Mouse (Mus musculus) hindbrain, embryonic 15.5 days (tissue): ENCODE data around the gene Ewsr1. TPM values are rescaled to one million over a fixed set of nuclear protein-coding genes. Genes with fewer than 3 reads are reported as not detected.

Experiments
- ATAC-seq: fragments of 200-750 bp; cut with Nextera tagmentation; 2 replicates; pipeline ENCODE4 v1.8.0; 2017; ENCODE audit warnings: low read depth, moderate number of reproducible peaks, moderate TSS enrichment; ENCODE audit not compliant: low FRiP score
- H3K27ac ChIP-seq: fragments of 300-500 bp; sonication (generic); replicated peaks from 2 replicates; pipeline ENCODE4 v1.5.1; 2015; ENCODE audit warnings: mild to moderate bottlenecking, inconsistent platforms
- H3K27me3 ChIP-seq: fragments of 300-500 bp; sonication (generic); 2 replicates; pipeline ENCODE4 v1.6.1; 2015; ENCODE audit warnings: control low read depth, inconsistent platforms
- H3K36me3 ChIP-seq: fragments of 300-500 bp; sonication (generic); 2 replicates; pipeline ENCODE4 v1.6.1; 2015; ENCODE audit warnings: control low read depth, inconsistent platforms
- H3K4me1 ChIP-seq: fragments of 300-500 bp; sonication (generic); replicated peaks from 2 replicates; pipeline ENCODE4 v1.6.1; 2015; ENCODE audit warnings: control low read depth, inconsistent platforms
- H3K4me2 ChIP-seq: fragments of 300-500 bp; sonication (generic); 2 replicates; pipeline ENCODE4 v1.6.1; 2015; ENCODE audit warnings: moderate library complexity, mild to moderate bottlenecking, inconsistent platforms
- H3K4me3 ChIP-seq: fragments of 300-500 bp; sonication (generic); 2 replicates; pipeline ENCODE4 v1.5.1; 2015; ENCODE audit warnings: mild to moderate bottlenecking, inconsistent platforms
- H3K9ac ChIP-seq: fragments of 300-500 bp; sonication (generic); 2 replicates; pipeline ENCODE4 v1.6.1; 2015; ENCODE audit warnings: inconsistent platforms
- H3K9me3 ChIP-seq: fragments of 300-500 bp; sonication (generic); 2 replicates; pipeline ENCODE4 v1.6.1; 2016; ENCODE audit warnings: control low read depth, inconsistent platforms
- WGBS: fragments of 180-500 bp; shearing (Covaris S2); methylation state at CpG from one replicate; pipeline ENCODE4 v1.1.7; 2015; 5-methylcytosine and 5-hydroxymethylcytosine counted together
- polyA plus RNA-seq: library from polyadenylated mRNA; unstranded; fragments of >200 nt; fragmentation: Nextera tagmentation; extraction: Ambion mirVana; gene quantifications from 2 replicates; pipeline ENCODE4 v1.2.1, GENCODE M21; 2015

Ewsr1 gene
- 564 and 566 TPM in 2 replicates for polyA plus RNA-seq

DNA sequence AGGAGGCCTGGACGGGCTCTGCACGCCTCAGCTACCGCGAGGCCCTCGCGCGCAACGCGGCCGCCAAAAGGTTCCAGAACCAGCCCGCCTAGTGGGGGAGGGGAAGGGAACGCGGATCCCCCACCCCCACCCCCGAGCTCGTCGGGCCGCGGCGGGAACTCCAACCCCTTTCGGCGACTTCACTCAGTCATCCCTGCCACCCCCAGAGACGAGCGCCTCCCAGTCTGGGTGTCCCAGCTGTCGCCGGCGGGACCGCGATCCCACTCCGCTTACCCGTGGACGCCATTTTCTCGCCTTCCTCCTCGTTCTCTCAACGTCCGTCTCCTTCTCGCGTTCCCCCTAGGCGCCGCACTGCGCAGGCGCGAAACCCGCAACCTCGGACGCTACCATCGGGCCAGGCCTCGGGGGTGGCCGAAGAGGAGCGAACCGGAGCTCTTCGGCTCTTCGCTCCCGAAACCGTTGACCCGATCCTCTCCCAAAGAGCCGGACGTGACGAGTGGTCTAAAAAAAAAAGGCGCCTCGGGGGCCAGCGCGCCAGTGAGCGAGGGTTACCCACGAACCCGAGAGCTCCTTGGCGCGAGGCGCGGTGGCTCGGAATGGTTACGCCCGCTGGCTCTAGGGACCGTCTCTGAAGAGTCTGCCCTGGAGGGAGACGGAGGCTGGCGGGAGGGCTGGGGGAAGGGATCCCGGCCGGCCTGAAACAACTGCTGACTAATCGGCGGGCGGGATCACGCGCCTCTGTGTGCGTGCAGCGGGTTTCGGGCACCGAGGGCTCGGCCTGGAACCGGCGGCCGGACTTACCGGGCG lies at the start of gene Ewsr1, which contains the start of gene Rhbdd3:
TSS of gene Ewsr1 (minus strand) at position 531 of the 807 bp plus-strand sequence.
TSS of gene Rhbdd3 (plus strand) at position 191 of the 807 bp plus-strand sequence.
- peak within 1 kb of the TSS; percentile 95 for H3K4me3 ChIP-seq
- peak; percentile 88 for ATAC-seq
- H3K4me1 ChIP-seq: peaks cover 45% of the 10 kb centered on the region
- peak within 1 kb of the TSS; percentile 86 for H3K4me2 ChIP-seq
- H3K9me3 ChIP-seq: no peaks in the 10 kb centered on the region
- H3K27me3 ChIP-seq: no peaks in the 10 kb centered on the region
- peak within 1 kb of the TSS; percentile 75 for H3K9ac ChIP-seq
- peak within 1 kb of the TSS; percentile 100 for H3K27ac ChIP-seq
- 0% methylated on average over 80 of the region's 92 CpGs for WGBS
- H3K36me3 ChIP-seq: no peaks in the 10 kb centered on the region

DNA sequence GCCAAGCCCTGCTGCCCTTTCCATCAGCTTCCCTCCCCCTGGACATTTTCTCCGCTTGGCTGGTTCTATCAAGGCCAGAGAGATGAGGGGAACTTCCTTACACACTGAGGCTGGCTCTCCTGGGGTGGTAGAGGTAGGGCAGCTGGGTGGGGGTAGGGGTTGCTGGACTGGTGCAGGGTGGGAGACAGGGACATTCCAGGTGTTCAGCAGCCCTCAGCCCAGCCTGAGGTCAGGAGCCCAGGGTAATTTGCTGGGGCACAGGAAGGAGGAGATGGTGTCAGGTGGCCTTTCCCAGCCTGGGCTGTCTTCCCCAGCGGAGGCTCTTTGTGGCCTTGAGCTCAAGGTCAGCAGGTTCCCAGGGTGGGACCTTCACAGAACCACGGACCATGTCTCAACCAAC lies 46.5 kb upstream of the Ewsr1 start:
- Histone ChIP-seq H3K9ac (no peak overlapping the region), H3K4me1 (peaks cover 14% of the 10 kb centered on the region), H3K27me3 (no peaks in the 10 kb centered on the region; the same call in 1 of the 2 replicates), H3K36me3 (no peaks in the 10 kb centered on the region), H3K4me2 (no peak overlapping the region), H3K27ac (no peak overlapping the region), H3K9me3 (no peaks in the 10 kb centered on the region), H3K4me3 (no peak overlapping the region)
- WGBS: 83% methylated on average over 3 of the region's 3 CpGs
- no peak for ATAC-seq

DNA sequence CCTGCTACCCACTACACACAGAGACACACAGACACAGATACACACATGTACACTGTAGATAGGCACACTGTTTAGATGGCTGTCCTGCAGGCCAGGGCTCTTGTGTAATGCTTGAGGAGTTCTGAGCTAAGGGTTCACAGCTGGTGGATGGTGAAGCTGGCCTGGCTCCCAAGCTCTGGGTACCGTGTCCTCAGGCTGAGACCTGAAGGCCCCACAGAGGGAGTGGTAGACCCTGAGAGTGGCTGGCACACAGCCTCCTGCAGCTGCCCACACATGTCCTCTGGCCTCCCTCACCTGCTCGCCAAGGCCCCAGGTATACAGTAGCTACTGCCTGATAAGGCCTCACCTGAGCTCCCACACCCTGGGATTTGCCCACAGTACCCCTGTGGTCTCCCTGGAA lies 42.9 kb upstream of the Ewsr1 start:
- Histone ChIP-seq H3K9ac (no peak overlapping the region), H3K27ac (no peak overlapping the region), H3K4me2 (no peak overlapping the region), H3K9me3 (no peaks in the 10 kb centered on the region), H3K27me3 (no peaks in the 10 kb centered on the region), H3K36me3 (no peaks in the 10 kb centered on the region), H3K4me3 (no peak overlapping the region), H3K4me1 (peaks cover 8% of the 10 kb centered on the region; the same call in 1 of the 2 replicates)
- 80% methylated on average over 2 of the region's 2 CpGs for WGBS
- no peak for ATAC-seq

DNA sequence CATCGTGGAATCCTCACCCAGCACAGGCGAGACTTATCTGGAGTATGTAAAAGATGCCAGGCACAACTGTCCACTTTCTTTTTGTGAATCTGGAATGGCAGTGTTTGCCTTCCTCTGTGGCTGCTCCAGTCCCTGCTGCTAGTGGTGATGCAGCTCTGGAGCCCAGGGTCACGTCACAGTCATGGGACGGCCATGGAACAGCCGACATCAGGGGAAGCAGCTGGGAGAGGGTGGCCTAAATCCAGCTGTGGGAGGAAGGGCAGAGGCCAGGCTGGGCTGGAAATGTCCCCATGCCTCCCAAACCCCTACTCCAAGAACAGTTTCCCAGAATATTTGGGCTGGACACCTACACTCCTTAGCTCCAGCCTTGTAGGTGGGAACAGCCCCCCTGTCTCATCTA lies 42.2 kb upstream of the Ewsr1 start:
- WGBS: 93% methylated on average over 5 of the region's 5 CpGs
- H3K36me3 ChIP-seq: no peaks in the 10 kb centered on the region
- no peaks in the 10 kb centered on the region for H3K9me3 ChIP-seq
- H3K27me3 ChIP-seq: no peaks in the 10 kb centered on the region
- no peak for ATAC-seq
- no peak overlapping the region for H3K9ac ChIP-seq
- H3K4me1 ChIP-seq: peaks cover 8% of the 10 kb centered on the region; the same call in 1 of the 2 replicates
- no peak overlapping the region for H3K27ac ChIP-seq
- no peak overlapping the region for H3K4me2 ChIP-seq
- H3K4me3 ChIP-seq: no peak overlapping the region

DNA sequence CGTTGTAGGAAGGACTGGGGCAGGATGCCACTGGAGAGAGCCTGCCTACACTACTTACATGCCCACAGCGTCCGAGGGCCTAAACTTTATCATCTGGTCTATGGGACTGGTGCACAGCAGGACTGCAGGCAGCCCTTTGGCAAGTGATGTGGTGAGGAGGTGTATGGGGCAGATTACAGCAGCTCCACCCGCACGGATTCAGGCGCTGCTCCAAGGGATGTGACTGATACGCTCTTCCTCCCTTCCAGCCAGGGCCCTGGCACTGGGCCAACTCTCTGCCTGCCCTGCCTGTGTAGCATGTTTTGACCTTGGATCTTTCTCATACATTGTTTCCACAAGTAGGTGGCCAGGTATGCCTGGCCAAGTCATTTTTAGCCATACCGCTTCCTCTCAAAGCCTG lies 41.6 kb upstream of the Ewsr1 start:
- Histone ChIP-seq H3K4me2 (no peak overlapping the region), H3K36me3 (no peaks in the 10 kb centered on the region), H3K9ac (0 out of 2 replicates have a peak overlapping the region, but pooled peaks have one; percentile 9), H3K27me3 (no peaks in the 10 kb centered on the region), H3K4me1 (peaks cover 8% of the 10 kb centered on the region; the same call in 1 of the 2 replicates), H3K27ac (no peak overlapping the region), H3K4me3 (no peak overlapping the region), H3K9me3 (no peaks in the 10 kb centered on the region)
- 44% methylated on average over 8 of the region's 8 CpGs for WGBS
- ATAC-seq: no peak

DNA sequence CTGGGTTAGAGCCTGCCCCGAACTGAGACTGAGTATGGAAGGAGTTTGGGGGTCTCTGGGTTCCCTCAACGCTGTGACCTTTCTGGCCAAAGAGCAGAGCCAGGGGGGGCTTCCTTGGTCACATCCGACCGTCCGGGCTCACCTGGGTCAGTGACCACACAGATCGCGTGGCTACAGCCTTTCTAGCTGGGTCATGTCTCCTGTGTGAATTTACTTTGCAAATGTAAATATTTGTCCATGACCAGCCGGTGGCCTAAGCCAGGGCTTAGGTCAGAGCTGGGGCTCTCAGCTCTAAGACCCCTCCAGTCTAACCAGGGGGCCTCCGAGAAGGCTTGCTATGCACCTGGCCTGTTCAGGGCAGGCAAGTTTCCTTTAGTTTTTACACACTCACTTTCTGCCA lies 40.3 kb upstream of the Ewsr1 start:
- WGBS: 88% methylated on average over 9 of the region's 9 CpGs
- no peaks in the 10 kb centered on the region for H3K36me3 ChIP-seq
- H3K4me2 ChIP-seq: no peak overlapping the region
- H3K9me3 ChIP-seq: no peaks in the 10 kb centered on the region
- no peak for ATAC-seq
- no peaks in the 10 kb centered on the region for H3K27me3 ChIP-seq
- no peak overlapping the region for H3K4me3 ChIP-seq
- no peak overlapping the region for H3K9ac ChIP-seq
- peaks cover 8% of the 10 kb centered on the region; the same call in 1 of the 2 replicates for H3K4me1 ChIP-seq
- H3K27ac ChIP-seq: no peak overlapping the region

DNA sequence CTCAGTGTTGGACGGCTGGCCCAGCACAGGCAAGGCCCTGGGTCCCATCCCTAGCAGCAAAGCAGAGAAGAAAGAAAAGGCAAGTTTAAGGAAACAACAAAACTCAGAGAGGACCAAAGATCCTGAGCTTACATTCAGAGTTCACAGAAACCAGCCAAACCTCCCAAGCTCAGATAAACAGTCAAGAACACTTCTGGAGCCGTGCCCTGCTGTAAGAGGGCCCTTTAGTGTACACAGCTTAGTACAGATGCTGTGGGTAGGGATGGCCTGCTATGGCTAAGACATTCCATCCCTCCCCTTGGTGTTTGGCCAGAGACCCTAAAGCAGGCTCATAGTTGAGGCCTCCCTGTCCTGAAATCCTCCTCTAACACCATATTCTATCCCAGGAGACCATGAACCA lies 39.6 kb upstream of the Ewsr1 start:
- no peak overlapping the region for H3K4me3 ChIP-seq
- no peaks in the 10 kb centered on the region for H3K36me3 ChIP-seq
- ATAC-seq: no peak
- no peak overlapping the region for H3K4me2 ChIP-seq
- no peak overlapping the region for H3K9ac ChIP-seq
- H3K27ac ChIP-seq: no peak overlapping the region
- H3K4me1 ChIP-seq: peaks cover 8% of the 10 kb centered on the region; the same call in 1 of the 2 replicates
- no peaks in the 10 kb centered on the region for H3K9me3 ChIP-seq
- no peaks in the 10 kb centered on the region for H3K27me3 ChIP-seq
- 87% methylated on average over 2 of the region's 2 CpGs for WGBS

DNA sequence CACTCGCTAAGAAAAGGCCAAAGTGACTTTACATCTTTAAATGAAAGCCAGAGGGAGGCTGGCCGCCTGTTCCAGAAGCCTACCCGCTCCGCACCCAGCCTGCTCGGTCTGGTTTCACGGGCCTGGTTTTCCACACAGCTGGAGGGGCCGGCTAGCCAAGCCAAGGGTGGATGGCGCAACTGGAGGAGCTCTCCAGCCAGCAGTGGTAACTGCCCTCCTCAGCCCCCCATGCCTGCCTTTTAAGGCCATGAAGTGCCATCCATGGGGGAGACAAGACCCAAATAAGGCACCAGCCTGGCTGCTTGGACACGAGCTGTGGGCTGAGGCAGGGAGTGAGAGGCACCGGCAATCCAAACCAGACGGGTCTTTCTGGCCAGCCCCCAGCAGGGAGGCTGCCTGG lies 36.8 kb upstream of the Ewsr1 start:
- ATAC-seq: no peak
- no peak overlapping the region for H3K27ac ChIP-seq
- H3K4me2 ChIP-seq: no peak overlapping the region
- H3K4me1 ChIP-seq: peaks cover 7% of the 10 kb centered on the region; the same call in 1 of the 2 replicates
- H3K9me3 ChIP-seq: no peaks in the 10 kb centered on the region
- 80% methylated on average over 11 of the region's 11 CpGs for WGBS
- no peaks in the 10 kb centered on the region for H3K27me3 ChIP-seq
- no peak overlapping the region for H3K4me3 ChIP-seq
- H3K36me3 ChIP-seq: no peaks in the 10 kb centered on the region
- H3K9ac ChIP-seq: no peak overlapping the region

DNA sequence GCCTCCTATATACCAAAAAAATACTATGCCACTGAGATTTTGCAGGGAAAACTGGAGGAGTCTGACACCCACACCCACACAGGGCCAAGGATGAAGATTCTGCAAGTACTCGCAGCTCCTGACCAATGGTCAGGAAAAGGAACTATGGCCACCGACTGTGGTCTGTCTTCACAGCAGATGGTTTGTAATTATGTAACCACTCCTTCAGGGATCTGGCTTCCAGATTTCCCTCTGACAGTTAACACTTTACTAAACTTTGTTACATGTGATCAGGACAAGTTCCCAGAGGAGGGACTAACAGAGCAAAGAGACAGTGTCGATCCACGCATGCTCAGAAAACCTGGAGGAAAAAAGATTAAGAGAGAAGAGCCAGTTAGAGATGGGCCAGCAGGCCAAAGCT lies 33.7 kb upstream of the Ewsr1 start:
- Histone ChIP-seq H3K9ac (no peak overlapping the region), H3K4me3 (no peak overlapping the region), H3K36me3 (no peaks in the 10 kb centered on the region), H3K4me2 (no peak overlapping the region), H3K9me3 (no peaks in the 10 kb centered on the region), H3K27ac (no peak overlapping the region), H3K27me3 (no peaks in the 10 kb centered on the region), H3K4me1 (peaks cover 14% of the 10 kb centered on the region)
- 70% methylated on average over 4 of the region's 4 CpGs for WGBS
- ATAC-seq: no peak

DNA sequence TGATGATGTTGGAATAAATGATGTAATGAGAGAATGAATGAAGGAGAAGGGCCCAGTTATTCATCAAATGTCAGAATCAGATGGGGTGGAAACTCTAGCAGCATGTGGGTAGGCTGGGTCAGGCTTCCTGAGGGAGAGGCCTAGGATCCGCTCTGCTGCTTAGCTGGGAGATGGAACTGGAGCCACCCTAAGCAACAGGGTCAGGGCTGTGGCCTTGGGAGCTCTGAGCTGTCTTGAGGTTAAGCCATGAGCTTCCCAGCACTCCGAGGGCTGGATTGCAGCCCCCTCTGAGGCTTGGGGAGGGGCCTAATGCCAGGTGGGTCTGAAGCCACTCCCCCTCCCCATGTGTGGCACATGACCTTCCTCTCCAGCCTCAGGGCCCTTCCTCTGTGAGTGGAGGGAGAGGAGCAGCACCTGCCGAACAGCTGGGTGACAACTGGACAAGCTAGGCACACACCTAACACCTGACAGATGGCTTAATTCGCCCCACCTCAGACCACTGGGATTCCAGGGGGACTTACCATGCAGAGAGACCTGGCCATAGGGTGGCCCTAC lies 31.1 kb upstream of the Ewsr1 start:
- no peak overlapping the region for H3K4me2 ChIP-seq
- H3K36me3 ChIP-seq: no peaks in the 10 kb centered on the region
- no peak overlapping the region for H3K4me3 ChIP-seq
- no peaks in the 10 kb centered on the region for H3K9me3 ChIP-seq
- peaks cover 14% of the 10 kb centered on the region for H3K4me1 ChIP-seq
- 44% methylated on average over 4 of the region's 4 CpGs for WGBS
- H3K27me3 ChIP-seq: no peaks in the 10 kb centered on the region
- ATAC-seq: no peak
- no peak overlapping the region for H3K27ac ChIP-seq
- no peak overlapping the region for H3K9ac ChIP-seq

DNA sequence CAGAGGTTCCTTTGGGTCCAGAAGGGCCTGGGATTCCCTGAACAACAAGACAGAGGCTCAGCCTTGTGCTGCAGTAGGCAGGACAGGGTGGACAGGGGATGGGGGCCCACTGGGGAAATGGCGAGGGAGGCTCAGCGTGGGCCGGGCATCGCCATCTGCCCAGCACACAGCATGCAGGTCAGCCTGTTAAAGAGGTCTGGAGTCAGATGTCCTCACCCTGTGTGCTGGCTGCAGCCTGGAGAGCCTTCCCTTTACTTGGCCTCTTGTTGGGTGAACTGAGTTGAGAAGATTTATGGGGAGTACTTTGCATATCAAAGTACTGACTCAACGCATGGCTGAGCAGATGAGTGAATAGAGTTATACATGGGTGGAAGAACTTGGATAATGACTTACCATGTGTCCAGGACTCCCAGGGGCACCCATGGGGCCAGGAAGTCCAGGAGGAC lies 30.0 kb upstream of the Ewsr1 start:
- Histone ChIP-seq H3K4me1 (peaks cover 14% of the 10 kb centered on the region), H3K9me3 (no peaks in the 10 kb centered on the region), H3K4me2 (no peak overlapping the region), H3K9ac (no peak overlapping the region), H3K27me3 (no peaks in the 10 kb centered on the region), H3K4me3 (no peak overlapping the region), H3K27ac (no peak overlapping the region), H3K36me3 (no peaks in the 10 kb centered on the region)
- 15% methylated on average over 5 of the region's 5 CpGs for WGBS
- peak; percentile 70; the same call in 1 of the 2 replicates for ATAC-seq

DNA sequence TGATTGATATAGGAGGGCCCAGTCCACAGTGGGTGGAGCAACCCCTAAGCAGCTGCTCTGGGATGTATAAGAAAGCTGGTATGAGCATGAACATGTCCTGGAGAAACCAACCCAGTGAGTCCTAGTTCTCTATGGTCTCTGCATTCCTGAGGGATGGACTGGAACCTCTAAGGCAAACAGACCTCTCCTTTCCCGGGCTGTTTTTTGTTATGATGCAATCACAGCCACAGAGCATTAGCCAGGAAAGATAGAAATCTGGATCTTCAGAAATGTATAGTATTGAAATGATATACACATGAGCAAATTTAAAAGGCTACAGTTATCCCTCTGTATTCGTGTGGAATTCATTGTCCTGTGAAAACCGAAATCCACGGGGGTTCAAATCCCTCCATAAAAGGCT lies 26.6 kb upstream of the Ewsr1 start:
- Histone ChIP-seq H3K27ac (no peak overlapping the region), H3K4me2 (no peak overlapping the region), H3K4me3 (no peak overlapping the region), H3K36me3 (no peaks in the 10 kb centered on the region), H3K9me3 (no peaks in the 10 kb centered on the region), H3K4me1 (peaks cover 14% of the 10 kb centered on the region), H3K27me3 (no peaks in the 10 kb centered on the region), H3K9ac (no peak overlapping the region)
- WGBS: 76% methylated on average over 4 of the region's 4 CpGs
- no peak for ATAC-seq
